Mouse (Mus musculus): ENCODE results near the gene Trpc4ap.

GRCm38 (mm10) chr2:155679586-155680110 is 12.5 kb downstream of the Trpc4ap start:
- TF ChIP-seq CTCF (IDR thresholded peaks at IDR 0.05; ENCODE audit: low read depth, low read length) (no peak), POLR2AphosphoS5 (IDR thresholded peaks at IDR 0.05; ENCODE audit: insufficient replicate concordance, low read depth, low read length) (no peak), TAL1 (conservative IDR thresholded peaks at IDR 0.05; ENCODE audit: low read depth, low read length) (no peak), GATA1 (IDR thresholded peaks at IDR 0.05; ENCODE audit: borderline replicate concordance, low read length) (no peak)

Measured in G1E (cell line).